Mouse (Mus musculus) erythroblast, embryonic 14.5 days (primary cell): ENCODE data around the gene Zfp786.

ENCODE experiments used
- GATA1 ChIP-seq: IDR thresholded peaks from 2 replicates; pipeline ENCODE4 v1.6.1; 2012; ENCODE audit warnings: low read length, inconsistent platforms, mixed read lengths
- TAL1 ChIP-seq: IDR thresholded peaks from 3 replicates; pipeline ENCODE4 v1.6.1; 2012; ENCODE audit warnings: low read length, inconsistent platforms, mixed read lengths

DNA sequence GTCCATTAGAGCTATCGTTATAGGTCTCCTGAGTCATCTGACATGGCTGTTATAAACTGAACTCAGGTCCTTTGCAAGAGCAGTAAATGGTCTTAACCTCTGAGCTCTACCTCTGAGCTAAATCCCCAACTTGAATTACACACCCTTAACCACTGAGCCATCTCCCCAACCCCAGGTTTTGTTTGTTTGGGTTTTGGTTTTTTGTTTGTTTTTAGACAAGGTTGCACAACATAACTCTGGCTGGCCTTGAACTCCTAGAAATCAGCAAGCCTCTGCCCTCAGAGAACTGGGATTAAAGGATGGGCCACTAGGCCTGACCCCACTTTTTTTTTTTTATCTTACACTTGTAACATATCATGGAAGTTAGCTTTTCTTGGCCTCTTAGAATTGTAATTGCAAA is 14.5 kb downstream of the Zfp786 start:
- TF ChIP-seq GATA1 (no peak), TAL1 (no peak)
